Mouse (Mus musculus) stomach, adult 2 months (tissue): ENCODE data around the gene Taok1. TPM values are rescaled to one million over a fixed set of nuclear protein-coding genes. Genes with fewer than 3 reads are reported as not detected.

ENCODE experiments used
- polyA plus RNA-seq: library from polyadenylated mRNA; depleted of rRNA; stranded (reverse); fragments of >200 nt; gene quantifications from 2 replicates; pipeline ENCODE4 v1.2.3, GENCODE M21; 2012; rRNA removed

Taok1 gene
- polyA plus RNA-seq: 0.57 and 0.80 TPM in 2 replicates

GRCm38 (mm10) chr11:77607538-77608455, at the start of gene Taok1:
Gene Taok1 (minus strand): TSS chr11:77607815.

GRCm38 (mm10) chr11:77519043-77519442, 88.6 kb downstream of the Taok1 start, which contains the start of gene Gm10392:
Gene Gm10392 (minus strand): TSS chr11:77519198.

GRCm38 (mm10) chr11:77515637-77516552, 91.7 kb downstream of the Taok1 start, which contains the start of gene Trp53i13:
Gene Trp53i13 (minus strand): TSS chr11:77515980.

GRCm38 (mm10) chr11:77514832-77515636, 92.6 kb downstream of the Taok1 start, which contains the start of gene Abhd15:
Gene Abhd15 (plus strand): TSS chr11:77515121.

GRCm38 (mm10) chr11:77493512-77494343, 113.9 kb downstream of the Taok1 start, which contains the start of gene Git1:
Gene Git1 (plus strand): TSS chr11:77493562.

GRCm38 (mm10) chr11:77489591-77490235, 117.9 kb downstream of the Taok1 start, which contains the start of gene Ankrd13b:
Gene Ankrd13b (minus strand): TSS chr11:77489678.

Other genes with a start within 250 kb of the Taok1 start
- gene Coro6, start 145.4 kb downstream of the Taok1 start, polyA plus RNA-seq: 3.1 and 5.0 TPM in 2 replicates
- 16.4 and 19.9 TPM in 2 replicates for gene Ankrd13b, start 118.1 kb downstream of the Taok1 start, polyA plus RNA-seq
- 39.0 and 39.7 TPM in 2 replicates for gene Git1, start 114.3 kb downstream of the Taok1 start, polyA plus RNA-seq
- 0.57 and 1.5 TPM in 2 replicates for gene Abhd15, start 92.7 kb downstream of the Taok1 start, polyA plus RNA-seq
- 13.9 and 21.6 TPM in 2 replicates for gene Trp53i13, start 91.8 kb downstream of the Taok1 start, polyA plus RNA-seq
- gene Gm10392, start 88.6 kb downstream of the Taok1 start, polyA plus RNA-seq: not detected in 2 replicates
- gene Nufip2, start 78.3 kb upstream of the Taok1 start, polyA plus RNA-seq: 3.7 and 4.9 TPM in 2 replicates
- gene Cryba1, start 117.5 kb upstream of the Taok1 start, polyA plus RNA-seq: not detected in 2 replicates
- 65.6 and 67.6 TPM in 2 replicates for gene Myo18a, start 155.4 kb upstream of the Taok1 start, polyA plus RNA-seq
- gene Gm10277, start 179.9 kb upstream of the Taok1 start, polyA plus RNA-seq: not detected in 2 replicates